Mouse (Mus musculus) 3T3-L1 (cell line): ENCODE results near the gene Prlr.

Experiments
- DNase-seq: peaks from one replicate; pipeline ENCODE4 v3.0.0-alpha.2; 2015; ENCODE audit warnings: low read depth, low spot score

The Prlr gene

DNA sequence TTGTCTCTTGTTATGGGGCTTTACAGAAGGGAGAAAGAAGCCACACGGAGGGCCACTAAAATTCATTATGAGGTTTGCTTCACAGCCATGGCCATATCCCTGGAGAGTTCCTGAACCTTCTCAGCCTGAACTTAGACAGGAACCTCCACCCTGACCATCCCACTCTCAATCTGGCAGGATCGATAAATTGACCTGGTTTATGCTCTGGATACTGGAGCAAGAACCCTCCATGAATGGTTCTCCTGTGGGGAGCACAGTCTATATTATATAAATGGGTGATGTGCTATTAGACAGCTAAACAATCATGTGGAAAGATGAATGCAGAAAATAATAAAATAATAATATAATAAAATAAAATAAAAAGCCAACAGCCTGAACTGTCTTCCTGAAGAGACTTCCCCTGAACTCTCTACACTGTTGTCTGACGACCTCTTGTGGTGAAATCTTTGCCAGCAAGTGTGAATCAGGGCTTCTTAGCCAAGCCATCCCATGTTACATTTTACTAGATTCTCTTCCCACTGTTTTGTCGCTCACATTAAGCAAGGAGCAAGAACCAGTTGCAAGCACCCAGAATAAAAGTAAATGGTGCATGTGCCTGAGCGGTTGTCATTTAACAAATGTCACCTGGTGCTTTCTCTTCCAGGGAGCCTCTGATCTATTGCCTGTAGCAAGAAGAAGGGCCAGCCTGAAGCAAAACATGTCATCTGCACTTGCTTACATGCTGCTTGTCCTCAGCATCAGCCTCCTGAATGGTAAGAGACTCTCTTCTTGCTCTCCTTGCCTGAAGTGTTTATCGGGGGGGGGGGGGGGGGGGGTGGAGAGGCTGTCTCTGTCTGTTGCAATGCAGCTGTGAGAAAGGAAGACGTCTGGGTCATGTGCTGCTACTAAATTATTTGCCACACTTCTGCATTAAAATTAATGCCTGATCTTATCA lies 136.8 kb downstream of the Prlr start:
- peak; percentile 63 for DNase-seq

DNA sequence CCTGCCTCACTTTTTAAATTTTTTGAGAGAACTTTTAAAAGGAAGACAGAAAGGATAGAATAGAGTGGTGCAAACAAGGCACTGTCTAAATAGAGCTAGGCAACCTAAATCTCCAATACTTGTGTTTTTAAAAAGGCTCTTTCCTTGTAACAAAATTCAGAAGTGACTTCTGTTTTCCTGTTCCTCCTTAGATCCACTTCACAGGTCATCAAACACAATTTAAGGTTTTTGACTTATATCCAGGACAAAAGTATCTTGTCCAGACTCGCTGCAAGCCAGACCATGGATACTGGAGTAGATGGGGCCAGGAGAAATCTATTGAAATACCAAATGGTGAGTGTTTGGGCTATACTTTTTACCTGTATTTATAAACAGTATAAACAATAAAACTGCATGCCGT lies 148.0 kb downstream of the Prlr start, which contains the start of gene Gm21973:
TSS of gene Gm21973 (plus strand) at position 301 of the 400 bp plus-strand sequence.
- no peak for DNase-seq

DNA sequence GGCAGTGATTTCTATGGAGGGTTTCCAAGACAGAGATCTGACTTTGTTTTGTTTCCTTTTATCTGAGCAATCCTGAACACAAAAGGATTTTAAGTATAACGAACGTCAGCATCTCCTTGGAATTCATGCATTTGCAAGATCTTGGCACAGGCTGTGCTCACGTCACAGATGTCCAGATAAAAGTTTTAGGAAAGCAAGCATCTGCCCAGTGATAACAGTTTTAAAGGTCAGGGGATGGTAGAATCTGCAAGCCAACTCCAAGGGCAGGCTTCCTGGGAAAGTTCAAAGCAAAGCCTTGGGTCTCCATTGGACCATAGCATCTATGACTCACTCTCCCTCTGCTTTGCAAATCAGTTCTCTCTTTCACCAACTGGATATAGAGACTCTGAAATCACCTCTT lies 153.6 kb downstream of the Prlr start:
- DNase-seq: no peak

DNA sequence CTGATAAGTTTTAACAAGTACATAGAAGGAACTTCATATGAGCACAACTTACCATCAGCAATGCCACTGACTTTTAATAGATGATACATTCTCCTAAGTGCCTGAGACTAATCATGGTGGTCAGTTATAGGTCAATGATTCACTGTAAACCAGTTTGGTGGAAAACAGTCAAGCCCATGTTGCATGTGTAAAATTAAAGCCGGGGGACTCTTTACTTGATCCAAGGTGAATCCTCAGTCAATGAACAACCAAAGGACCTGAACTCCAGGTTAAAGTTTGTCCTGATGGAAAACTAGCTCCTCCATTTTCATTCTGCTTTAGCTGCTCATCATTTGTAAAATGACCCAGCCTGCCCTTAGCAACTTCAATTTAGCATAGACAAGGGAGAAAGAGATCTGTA lies 155.5 kb downstream of the Prlr start:
- DNase-seq: no peak

GRCm38 (mm10) chr15:10338606-10339005 lies 161.6 kb downstream of the Prlr start:
- peak; percentile 27 for DNase-seq

GRCm38 (mm10) chr15:10347044-10347443 lies 170.0 kb downstream of the Prlr start:
- DNase-seq: no peak

DNA sequence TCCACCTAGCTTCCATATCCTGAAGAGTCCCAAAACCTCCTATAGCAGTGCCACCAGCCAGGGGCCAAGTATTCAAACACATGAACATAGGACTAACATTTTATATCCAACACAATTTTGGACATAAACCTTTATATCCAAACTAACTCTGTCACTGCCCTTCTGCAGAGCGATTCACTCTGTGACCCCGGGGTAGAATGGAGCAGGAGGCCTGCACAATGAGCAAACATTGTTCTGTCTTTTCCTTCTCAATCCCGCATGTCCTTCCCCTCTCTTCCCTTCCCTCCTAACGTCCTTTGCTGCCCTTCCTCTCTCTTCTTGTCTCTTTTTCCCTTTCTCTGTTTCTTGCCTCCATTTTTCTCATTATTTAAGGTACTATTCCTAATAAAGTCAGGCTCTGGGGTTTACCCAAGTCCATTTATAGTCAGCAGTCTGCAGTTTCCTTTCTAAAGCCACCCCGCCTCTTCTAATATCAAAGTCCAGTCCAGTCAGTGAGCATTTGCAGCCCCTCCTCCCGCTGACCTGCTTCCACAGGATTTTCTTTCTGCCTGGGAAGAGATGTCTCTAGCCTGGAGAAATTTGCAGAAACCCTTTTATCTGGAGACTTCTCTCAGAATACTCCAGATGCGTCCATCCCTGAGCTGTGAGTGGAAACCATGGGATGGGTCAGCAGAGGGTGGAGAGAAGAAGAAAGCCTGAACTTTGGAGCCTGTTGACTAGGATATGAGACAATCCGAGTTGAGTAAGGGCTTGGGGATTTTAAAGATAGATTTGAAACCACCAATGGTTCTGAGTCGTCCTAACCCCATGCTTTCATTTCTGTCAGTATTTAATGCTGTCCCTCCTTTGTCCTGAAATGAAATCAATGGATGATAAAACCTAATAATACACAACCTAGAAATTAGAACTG lies 181.3 kb downstream of the Prlr start, which contains the start of gene Agxt2:
TSS of gene Agxt2 (plus strand) at position 494 of the 910 bp plus-strand sequence.
- no peak for DNase-seq

- DNase-seq: no peak
These were observed 189.3 kb downstream of the Prlr start for GRCm38 (mm10) chr15:10366331-10366730.

DNA sequence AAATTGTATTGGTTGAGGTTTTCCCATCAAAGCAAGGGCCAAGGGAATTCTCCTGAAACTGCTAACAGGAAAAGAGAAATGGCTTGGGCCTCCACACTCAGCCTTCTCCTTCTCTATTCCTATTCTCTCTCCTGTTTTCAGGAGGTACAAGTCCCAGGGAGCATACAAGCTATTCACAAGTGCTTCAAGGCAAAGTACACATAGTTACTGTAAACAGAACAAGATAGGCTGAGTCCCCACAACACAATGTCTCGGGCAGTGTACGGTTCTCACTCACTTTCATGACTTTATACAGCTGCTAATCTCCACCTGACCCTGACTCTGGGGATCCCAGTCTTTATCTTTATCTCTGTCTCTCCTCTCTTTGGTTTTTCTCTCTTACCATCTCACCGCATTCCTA lies 198.4 kb downstream of the Prlr start:
- DNase-seq: no peak

- no peak for DNase-seq
These were observed 201.4 kb downstream of the Prlr start for GRCm38 (mm10) chr15:10378338-10378959.

GRCm38 (mm10) chr15:10379757-10380458 lies 202.9 kb downstream of the Prlr start:
- no peak for DNase-seq

- DNase-seq: no peak
These were observed 210.2 kb downstream of the Prlr start for GRCm38 (mm10) chr15:10387263-10387662.
